Mouse (Mus musculus) G1E (cell line): Measurements from ENCODE around the gene Pld6.

Source experiments
- CTCF ChIP-seq: IDR thresholded peaks from 2 replicates; pipeline ENCODE4 v1.5.1; 2012; ENCODE audit warnings: low read depth, low read length, inconsistent platforms, mixed read lengths
- TAL1 ChIP-seq: conservative IDR thresholded peaks from 2 replicates; pipeline ENCODE4 v1.6.1; 2012; ENCODE audit warnings: low read depth, low read length, inconsistent platforms, mixed read lengths

DNA sequence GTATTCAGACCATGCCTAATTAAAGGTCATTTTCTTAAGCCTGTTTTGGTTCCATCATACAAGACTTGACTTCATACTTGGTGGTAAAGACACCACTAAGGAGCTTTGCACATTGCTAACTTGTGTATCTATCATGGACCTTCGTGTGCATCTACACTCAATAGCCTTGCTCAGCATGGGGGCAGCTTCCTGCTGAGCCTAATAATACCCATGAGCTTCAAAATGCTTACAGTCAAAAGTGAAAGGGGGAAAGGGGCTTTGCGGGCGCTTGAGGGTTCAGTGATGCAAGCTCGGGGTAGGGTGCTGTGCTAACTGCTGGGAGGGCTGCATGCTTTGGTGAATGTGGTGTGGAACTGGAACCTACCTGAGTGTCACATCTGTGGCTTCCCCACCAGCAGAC is 31.1 kb downstream of the Pld6 start:
- TF ChIP-seq TAL1 (no peak), CTCF (no peak)
